Mouse (Mus musculus) mouse embryonic stem cell (cell line): ENCODE measurements at regions not wholly inside any gene's neighbourhood (a gene's known extent, or its start where the extent isn't known, plus 50 kb on each side); places are given as distances from the start of the nearest gene placed in this dataset.

Experiments used
- in situ Hi-C, 2 experiments: fragments of 300-500 bp; cut with MboI; formaldehyde crosslinking; loops; 1 replicate in 1 of 2; 3 replicates in 1 of 2; pipeline ENCODE4 v1.14.3; 2019 to 2020; ENCODE audit warnings: low sequenced_read_pairs in 2 of 2, low pct_unique_long_range_greater_than_20kb in 1 of 2, mixed read lengths in 1 of 2; ENCODE audit not compliant: unreplicated experiment in 1 of 2

DNA sequence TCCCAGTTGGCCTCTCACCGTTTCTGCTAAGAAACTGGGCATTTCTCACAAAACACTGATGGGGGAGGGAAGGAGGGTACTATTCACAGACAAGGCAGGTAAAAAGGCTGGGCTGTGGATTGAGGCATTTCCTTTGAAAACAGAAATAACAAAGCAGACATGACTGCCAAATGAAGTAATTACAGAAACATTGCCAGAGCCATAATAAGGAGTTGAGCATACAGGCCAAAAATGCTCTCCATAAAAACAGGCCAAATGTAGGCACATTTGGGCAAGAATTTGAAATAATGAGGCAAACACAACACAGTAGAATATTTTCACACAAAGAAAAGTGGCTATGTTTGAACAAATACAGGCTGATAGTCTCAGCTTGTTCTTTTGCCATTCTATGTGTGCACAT, 491.9 kb upstream of the Cdh4 start:
- in situ Hi-C loops, result no loop called here

DNA sequence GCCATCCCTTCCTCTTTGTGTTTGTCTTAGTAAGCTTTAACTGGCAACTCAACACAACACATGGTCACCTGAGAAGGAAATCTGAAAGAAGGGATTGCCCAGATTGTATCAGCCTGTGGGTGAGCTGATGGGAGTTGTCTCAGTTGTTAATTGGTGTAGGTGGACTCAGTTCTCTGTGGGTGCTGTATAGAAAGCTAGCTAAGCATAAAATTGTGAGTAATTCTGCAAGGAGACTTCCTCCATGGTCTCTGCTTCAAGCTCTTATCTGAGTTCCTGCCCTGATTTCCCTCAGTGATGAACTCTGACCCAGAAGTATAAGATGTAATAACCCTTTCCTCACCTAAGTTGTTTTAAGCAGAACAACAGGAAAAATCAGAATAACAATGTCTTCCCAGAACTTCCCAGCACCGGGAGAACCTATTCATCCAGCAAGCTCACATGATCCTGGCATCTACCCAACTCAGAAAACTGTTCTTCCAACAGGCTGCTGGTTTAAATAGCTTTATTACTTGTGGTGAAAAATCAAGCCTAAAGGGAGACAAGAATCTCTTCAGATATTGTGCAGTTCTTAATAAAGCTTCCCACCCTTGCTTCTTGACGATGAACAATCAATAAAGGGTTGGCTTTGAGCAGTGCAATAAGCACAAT, 487.7 kb upstream of the Cdh4 start:
- in situ Hi-C loops, result no loop called here

DNA sequence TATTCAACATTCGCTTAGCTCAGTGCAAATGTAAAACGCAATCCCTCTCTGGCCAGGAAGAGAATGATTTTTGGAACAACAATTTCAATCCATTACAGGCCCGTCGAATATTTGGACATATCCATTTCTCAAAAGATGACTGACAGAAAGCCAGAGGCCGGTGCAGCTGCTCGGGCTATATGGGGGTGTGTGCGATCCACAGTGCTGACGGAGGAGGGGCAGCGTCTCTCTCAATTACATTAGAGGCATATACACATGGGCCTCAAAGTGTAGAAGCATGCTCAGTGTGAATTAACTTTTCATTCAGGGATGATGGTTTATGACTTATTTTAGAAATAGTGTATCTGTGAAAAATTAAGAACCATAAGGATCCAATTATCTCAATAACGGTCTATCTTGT, 483.4 kb upstream of the Cdh4 start:
- in situ Hi-C loops, result no loop called here

DNA sequence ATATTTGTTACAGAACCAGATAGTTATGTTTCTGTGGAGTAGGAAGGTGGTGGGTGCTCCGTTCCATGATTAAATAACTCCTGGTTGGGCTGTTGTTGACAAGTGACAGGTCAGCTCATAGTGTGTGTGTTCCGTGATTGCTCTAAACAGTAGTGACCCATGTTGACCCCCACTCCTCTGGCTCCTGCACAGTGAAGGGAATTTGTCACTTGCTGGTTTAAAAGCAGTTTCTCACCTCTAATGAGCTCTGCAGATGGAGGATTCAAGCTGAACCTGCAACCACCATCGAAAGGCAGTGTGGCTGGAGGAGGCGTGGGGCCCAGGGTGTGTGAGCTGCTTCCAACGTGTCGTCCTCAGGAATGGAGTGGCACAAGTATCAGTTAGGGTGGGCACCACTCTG, 482.6 kb upstream of the Cdh4 start:
- in situ Hi-C loops, result no loop called here

DNA sequence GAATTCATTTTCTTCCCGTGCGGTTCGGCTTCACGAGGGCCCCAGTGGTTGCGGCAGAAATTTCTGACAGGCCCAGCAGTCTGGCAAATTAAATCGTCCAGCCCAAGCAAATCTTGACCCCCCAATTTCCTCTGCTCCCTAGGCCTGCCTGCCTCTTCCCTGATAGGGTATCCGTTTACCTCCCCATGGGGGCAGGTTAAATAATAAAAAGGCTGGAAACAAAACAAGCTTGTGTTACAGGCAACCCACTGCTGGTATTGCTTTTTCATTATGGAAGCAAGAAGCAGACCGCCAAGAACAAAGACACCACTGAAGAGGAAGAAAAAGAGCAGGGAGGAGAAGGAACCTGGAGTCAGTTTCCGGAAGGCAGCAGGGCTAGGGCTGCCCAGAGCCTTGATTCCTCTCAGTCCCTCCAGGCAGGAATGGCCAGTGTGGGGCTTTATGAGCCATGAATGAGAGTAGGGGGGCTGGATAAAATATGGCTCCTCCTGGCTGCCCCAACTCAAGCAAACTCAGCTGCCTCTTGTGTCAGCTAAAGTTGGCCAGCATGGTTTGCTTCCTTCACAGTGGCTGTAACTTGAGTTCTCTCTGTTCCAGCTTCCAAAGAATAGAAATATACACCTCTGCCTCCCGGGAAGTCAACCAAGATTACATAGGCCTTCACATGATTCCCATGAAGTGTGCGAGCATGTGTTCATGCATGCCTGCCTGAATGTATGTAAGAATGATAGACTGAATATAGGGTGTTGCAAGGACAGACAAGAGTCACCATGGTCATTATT, 474.5 kb upstream of the Cdh4 start:
- in situ Hi-C loops, result no loop called here

DNA sequence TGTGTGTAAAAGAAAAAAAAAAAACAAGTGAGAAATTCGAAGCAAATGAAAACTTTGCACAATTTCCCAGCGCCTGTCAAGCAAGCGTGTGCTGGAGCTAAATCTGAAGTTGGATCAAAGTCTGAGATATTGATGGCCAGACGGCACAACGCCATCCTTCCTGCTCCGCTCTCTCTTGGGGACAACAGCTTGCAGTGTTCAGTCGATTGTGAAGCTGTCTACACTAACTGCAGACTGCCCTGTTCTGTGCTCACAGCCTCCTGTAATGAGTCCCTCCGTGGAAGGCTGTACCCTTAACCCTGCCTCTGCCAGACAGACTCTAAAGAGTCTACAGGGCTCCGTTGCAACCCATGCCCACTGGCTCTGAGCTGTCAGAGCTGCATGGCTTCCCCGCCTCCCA, 472.5 kb upstream of the Cdh4 start:
- in situ Hi-C loops, result no loop called here

DNA sequence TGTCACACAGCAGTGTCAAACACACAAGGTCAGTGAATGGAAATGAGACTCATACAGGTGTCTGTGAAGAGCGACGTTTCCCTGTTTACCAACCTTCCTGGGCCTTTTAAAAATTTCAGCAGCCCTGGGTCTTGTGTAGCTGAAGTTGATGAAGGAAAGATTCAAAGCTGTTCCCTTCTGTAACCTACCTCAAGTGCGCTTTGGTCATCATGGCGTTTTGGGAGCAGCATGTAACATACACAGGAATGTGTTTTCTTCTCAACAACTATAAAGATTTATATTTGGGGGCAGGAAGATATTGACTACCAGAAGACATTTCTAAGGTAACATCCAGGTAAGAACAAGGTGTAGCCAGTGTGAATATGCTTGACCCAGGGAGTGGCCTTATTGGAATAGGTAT, 466.9 kb upstream of the Cdh4 start:
- in situ Hi-C loops, result no loop called here

DNA sequence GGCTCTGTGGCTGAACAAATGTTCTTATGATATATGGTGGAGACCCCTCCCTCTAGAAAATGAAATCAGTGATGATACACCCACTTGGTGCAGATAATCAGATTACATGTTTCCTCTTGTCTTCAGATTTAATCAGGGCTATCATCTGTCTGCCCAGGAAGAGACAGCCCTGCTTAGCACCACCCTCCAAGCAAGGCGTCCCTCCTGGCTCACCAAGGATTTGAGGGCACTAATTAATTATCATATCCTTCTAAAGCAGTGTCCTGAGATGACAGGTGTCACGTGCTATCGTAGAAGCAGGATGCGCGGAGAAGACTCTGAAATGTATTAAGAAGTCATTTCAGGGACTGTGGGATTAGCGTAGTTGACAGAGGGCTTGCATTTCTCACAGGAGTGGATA, 466.2 kb upstream of the Cdh4 start:
- in situ Hi-C loops, result no loop called here

DNA sequence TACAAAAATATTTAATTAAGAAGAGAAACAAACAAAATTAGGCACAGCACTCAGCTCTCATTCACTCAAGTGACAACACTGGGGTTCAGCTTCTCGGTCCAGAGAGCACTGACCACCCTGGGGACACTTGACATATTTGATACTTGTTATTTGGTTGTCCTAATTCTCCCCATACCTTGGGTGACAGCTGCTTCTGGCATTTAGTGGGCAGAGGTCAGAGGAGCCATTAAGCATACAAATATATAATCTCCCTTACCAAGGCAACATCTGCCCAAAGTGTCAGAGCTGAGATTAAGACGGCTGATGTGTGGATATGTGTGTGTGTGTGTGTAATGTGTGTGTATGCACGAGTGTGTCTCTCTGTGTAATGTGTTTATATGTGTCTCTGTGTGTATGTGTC, 465.7 kb upstream of the Cdh4 start:
- in situ Hi-C loops, result no loop called here

DNA sequence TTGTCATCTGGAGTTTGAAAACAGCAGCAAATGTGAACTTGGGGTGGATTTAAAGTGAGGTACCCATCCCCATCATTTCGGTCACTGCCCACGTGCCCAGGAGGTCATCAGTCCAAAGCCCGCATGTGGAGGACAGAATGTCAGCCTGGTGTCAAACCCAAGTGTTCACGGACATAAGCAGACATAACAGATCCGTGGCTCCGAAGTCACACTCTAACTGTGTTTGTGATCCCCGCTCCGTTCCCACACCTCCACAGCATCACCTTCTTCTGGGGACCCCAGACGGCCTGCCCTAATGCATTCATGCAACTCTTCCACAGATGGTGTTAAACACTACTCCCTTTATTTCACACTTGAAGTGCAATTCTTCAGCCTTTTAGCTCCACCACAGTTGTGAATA, 462.8 kb upstream of the Cdh4 start:
- in situ Hi-C loops, result no loop called here

DNA sequence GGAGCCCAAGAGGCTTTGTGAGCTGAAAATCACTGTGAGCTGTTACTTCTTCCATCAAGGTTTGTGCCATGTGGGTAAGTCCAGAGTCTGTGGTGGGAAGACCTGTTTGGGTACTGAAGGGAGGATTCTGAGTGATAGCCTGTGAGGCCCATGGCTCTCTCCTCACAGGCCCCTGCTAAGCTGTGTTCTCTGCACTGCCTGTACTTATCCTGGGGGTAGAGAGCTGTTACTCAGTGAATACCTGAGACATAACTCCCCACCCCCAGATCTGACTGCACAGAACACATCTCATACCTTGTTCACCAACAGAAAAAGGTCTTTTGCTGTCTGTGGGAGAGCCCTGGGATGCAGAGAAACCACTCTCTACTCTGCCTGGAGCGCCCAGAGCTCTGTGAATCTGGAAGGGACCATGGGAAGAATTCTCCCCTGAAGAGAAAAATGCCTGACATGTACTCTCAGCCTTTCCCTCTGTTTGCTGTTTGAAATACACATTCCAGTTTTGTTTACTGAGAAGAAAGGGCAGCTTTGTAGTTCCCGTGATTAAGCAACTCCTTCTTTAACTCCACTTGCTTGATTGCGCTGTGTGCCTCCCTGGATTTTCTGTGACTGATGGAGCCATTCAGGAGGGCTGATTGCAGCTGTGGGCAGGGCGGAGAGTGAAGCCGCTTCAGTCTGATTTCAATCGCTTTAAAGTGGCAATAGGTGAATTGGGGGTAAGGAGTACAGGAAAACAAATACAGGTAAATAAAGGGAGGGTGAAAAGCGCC, 460.3 kb upstream of the Cdh4 start:
- in situ Hi-C loops, result no loop called here

DNA sequence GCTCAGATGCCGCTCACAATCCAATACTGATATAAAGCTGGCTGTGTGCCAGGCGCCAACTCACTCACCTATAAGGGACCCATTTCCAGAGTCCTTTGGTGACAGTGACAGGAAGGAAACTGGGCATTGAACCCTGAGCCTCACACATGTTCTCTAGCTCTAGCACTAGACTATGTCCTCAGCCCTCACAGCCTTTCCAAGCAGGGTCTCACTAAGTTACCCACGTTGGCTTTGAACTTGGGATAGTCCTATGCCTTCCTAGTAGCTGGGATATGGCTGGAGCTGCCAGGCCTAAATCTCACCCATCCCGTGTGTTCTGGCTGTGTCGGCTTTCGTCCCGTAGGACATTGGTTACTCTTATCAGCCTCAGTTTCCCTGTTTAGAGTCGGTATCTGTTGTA, 458.4 kb upstream of the Cdh4 start:
- in situ Hi-C loops, result no loop called here

DNA sequence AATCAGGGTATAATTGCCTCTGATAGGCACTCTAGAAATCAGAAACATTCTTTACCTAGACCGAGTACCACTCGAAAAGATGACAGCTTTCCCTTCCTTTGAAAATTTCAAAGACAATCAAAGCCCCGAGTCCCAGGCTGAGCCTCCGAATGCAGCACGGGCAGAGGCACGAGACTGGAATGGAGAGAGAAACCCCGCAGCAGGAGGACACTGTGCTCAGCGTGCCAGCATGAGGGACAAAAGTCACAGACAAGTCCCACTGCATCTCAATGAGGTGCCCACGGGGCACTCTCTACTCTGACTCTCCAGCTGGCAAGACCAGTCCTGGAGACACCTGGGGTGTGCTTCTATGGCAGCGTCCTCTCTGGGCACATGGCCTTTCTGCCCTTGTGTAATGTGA, 454.3 kb upstream of the Cdh4 start:
- in situ Hi-C loops, result no loop called here

DNA sequence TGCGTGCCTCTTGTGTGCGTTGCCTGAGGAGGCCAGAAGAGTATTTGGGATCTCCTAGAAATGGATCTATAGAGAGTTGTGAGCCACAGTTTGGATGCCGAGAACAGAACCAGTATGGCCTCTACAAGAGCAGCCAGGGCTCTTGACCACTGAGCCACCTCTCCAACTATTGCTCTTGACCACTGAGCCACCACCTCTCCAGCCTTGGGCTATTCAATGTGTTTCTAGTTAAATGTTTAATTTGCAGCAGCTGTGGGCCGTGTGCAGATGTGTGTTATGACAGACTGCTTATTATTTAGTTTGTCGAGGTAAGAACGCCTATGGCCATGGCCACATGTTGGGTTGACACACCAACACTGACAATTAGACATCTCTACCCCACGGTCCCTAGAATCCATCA, 452.9 kb upstream of the Cdh4 start:
- in situ Hi-C loops, result no loop called here

DNA sequence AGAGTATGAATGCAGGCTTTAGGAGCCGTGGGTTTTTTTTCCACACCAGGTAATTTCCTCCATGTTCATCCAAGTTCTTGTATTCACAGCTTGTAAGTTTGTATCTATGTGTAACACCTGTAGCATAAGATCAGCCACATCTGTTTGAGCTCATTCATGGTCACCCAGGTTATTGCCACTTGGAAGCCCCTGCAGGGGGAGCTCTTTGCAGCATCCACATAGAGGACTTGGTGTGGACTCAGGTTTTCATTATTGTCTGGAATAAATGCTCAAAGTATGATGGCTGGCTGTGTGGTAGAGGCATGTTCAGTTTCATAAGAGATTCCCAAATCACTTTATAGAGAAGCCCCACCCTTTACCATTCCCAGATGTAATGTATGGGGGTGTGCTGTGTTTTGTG, 452.4 kb upstream of the Cdh4 start:
- in situ Hi-C loops, result no loop called here

DNA sequence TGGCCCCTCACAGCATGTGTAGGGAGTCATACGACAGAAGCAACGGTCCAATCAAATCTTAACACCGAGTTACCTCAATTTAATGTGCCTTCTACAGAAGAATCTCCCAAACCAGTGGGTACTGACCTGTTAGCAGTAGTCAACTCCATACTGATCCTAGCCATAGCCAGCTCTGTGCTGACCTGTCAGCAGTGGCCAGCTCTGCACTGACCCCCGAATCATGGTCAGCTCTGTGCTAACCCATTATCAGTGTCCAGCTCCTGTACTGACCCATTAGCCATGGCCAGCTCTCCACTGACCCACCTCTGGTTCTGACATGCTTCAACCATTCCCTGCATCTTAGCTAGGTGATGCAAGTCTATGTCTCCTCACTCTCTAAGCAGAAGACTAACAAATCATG, 451.3 kb upstream of the Cdh4 start:
- in situ Hi-C loops, result no loop called here

DNA sequence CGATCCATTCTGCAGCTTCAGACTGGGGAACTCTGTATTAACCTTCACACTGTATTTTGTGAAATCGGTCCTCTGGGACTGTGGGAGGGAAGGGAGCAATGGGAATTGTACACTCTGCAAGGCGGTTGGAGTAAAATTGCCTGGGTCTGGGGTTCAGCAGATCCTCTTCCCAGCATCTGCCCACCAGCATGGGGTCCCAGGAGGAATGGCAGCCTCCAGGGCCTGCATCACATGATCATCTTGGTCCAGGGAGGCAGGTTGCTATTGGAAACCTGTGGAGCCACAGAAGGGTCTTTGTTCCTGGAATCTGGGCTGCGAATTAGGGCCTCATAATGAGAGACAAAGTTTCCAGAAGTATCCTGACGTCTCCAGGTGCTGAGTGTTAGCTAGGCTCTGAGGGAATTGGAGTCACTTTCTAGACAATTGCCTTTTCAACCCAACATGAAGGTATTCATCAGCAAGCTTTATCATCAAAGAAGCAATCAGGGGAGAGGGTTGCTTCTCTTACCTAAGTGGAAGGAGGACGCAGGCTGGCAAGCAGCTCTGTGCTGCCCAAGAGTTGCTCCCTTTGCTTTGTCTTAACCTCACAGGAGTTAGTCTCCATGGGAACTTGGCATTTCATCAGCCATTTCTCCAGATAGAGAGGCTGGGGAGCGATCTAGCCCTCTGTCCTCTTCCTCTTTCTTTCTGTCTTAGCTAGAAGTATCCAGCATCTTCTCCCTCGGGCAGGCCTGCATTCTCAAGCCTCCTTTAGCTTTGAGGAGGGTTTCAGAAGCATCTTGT, 449.7 kb upstream of the Cdh4 start:
- in situ Hi-C loops, result no loop called here

DNA sequence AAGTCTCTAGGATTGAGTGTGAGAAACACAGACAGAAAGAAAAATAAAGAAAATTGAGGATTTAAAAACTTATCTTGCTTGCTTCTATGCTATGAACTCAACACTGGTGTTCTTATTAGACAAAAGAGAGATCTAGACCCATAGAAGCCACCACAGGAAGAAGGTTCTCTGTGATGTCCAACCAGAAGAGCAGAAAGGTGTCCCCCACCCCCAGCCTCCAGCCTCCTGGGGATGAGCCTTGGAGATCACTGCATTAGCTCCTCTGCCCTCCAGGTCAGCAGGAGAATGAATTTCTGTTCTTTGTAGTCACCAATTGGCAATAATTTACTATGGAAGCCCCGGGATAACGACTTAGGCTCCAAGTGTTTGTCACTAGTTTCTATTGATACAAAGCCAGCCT, 444.3 kb upstream of the Cdh4 start:
- in situ Hi-C loops, result no loop called here

DNA sequence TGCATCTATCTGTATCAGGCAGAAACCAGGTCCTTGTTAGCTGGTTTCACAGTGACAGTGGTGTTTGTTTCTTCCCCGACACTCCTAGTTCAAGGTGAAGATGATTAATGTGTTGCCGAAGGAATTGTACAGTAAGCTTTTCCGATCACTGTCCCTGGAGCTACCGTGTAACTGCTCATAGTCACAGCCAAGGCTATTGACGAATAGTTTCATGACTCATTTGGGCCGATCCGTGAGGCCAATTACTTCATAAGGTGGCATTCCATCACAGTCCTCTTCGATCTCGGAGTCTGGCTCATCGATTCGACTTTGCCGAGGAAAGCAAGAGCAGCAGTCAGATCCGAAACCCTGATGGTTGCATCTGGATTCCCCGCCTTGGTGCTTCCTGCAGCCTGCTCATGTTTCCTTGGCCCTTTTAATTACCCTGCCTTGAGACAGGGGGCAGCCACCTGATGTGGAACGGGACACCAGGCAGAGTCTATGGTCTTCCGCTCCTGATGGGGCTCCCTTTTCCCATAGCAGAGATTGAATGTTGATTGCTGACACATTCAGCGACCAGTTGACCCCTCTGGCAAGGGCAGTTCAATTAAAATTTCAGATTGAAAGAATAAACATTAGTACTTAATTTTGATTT, 441.7 kb upstream of the Cdh4 start:
- in situ Hi-C loops, result no loop called here
